Mouse (Mus musculus): ENCODE results near the gene Scamp2. TPM values are rescaled to one million over a fixed set of nuclear protein-coding genes. Genes with fewer than 3 reads are reported as not detected.

Scamp2 gene
- polyA plus RNA-seq, 1 experiment from 2014 or later: 58.8 TPM

DNA sequence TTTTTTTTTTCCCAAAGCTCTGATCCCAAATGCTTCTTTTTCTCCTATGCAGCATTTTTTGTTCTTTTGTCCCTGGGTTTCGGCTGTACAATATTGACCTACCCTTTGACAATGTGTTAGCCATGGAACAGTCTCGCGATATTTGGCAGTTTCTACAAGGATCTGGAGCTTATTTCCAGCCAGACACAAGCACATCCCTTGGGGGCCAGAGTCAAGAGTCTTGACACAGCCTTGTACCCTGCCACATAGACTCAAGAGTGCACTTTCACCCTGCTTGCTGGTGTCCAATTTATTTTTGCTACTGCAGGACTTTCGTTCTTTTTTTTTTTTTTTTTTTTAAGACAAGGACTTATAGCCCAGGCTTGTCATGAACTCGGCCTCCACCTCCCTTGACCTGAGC, 24.4 kb upstream of the Scamp2 start:
- H3K36me3 ChIP-seq: peaks cover 55% of the 10 kb centered on the region
- peak overlapping the region; percentile 78; the same call in 1 of the 2 replicates for H3K4me2 ChIP-seq
- H3K9me3 ChIP-seq: no peaks in the 10 kb centered on the region
- H3K27me3 ChIP-seq: no peaks in the 10 kb centered on the region
- no peak overlapping the region; the same call in 1 of the 2 replicates for H3K27ac ChIP-seq
- 91% methylated on average over 5 of the region's 5 CpGs for WGBS
- ATAC-seq (ENCODE audit: low FRiP score): no peak
- peak overlapping the region; percentile 91; the same call in 1 of the 2 replicates for H3K9ac ChIP-seq
- H3K4me3 ChIP-seq: peak overlapping the region; percentile 71; the same call in 1 of the 2 replicates
- peaks cover 26% of the 10 kb centered on the region for H3K4me1 ChIP-seq (replicated peaks)

DNA sequence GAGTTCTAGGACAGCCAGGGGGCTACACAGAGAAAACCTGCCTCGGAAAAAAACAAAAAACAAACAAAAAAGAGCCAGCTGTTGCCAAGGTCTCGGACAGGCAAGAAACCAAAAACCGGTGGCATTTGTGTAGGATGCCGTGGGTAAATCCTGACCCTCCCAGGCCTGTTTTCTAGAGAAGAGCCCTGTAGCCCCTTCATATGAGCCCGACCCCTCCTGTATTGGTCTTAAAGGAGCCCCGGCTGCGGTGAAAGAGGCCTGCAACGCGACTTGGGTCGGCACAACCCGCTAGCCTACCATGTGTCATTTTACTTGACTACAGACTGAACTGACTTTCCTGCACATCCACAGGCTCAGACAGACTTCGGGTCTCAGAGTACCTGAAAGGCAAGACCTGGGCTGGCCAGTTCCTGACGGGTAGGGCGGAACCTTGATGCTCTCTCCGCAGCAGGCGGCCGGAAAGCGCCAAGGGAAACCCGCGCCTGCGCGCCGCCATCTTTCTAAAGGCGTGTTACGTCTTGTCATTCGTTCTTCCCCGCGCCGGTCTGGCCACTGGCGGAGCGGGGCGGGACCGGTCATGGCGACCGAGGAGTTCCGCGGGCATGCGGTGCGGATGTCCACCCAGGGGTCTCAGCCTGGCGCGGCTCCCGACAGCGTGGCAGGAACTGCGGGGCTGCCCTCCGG, 23.6 kb upstream of the Scamp2 start, which contains the start of gene Fam219b:
Fam219b (plus strand) TSS at position 485 of the 684 bp plus-strand sequence.
- H3K9me3 ChIP-seq: no peaks in the 10 kb centered on the region
- peak within 1 kb of the TSS; percentile 71 for H3K4me3 ChIP-seq
- H3K4me2 ChIP-seq: peak within 1 kb of the TSS; percentile 78
- ATAC-seq (ENCODE audit: low FRiP score): peak; percentile 89
- H3K9ac ChIP-seq: peak within 1 kb of the TSS; percentile 91
- 2% methylated on average over 45 of the region's 45 CpGs for WGBS
- no peaks in the 10 kb centered on the region for H3K27me3 ChIP-seq
- peaks cover 26% of the 10 kb centered on the region for H3K4me1 ChIP-seq (replicated peaks)
- H3K36me3 ChIP-seq: peaks cover 50% of the 10 kb centered on the region
- peak within 1 kb of the TSS; percentile 89 for H3K27ac ChIP-seq

DNA sequence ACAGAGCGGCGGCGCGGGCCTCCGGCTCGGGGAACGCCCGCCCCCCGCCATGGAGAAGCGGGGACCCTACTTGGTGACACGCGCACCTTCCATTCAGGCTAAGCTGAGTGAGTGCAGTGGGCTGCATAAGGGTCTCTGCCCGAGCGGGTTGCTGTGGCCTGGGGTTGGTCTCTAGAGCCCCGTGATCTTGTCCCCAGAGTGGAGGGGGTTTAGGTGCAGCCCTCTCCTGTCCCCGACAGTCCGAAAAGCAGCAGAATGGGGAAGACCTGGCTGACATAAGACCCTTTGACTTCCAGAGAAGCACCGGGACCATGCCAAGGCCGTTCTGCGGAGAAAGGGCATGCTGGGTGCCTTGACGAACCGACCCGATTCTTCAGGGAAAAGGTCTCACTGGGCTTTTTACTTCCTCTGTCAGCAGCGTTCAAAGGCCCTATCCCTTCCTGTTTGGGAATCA, 23.0 kb upstream of the Scamp2 start:
- peak; percentile 80 for ATAC-seq (ENCODE audit: low FRiP score)
- Histone ChIP-seq H3K27ac (peak overlapping the region; percentile 89), H3K36me3 (peaks cover 50% of the 10 kb centered on the region), H3K4me2 (peak overlapping the region; percentile 78), H3K9ac (peak overlapping the region; percentile 91), H3K27me3 (no peaks in the 10 kb centered on the region), H3K9me3 (no peaks in the 10 kb centered on the region), H3K4me3 (peak overlapping the region; percentile 71), H3K4me1 (replicated peaks) (peaks cover 26% of the 10 kb centered on the region)
- 1% methylated on average over 24 of the region's 24 CpGs for WGBS

DNA sequence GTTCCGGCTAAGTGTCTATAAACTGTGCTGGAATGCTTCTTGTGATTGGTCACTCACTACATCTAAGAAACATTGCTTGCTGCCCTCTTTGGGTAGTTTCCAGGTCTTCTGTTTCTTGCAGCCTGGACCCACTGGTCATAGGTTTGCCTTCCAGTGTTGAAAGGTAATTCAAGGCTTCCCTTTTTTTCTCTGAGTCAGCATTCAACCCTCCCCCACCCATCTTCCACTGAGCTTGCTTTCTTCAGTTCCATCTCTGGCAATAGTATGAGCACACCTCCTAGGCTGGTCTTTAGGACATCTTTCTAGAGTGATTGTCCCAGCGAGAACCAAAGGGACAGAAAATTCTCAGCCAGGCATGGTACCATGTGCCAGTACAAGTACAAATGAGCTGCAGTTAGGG, 21.2 kb upstream of the Scamp2 start:
- WGBS: 97% methylated on average over 2 of the region's 2 CpGs
- H3K9ac ChIP-seq: no peak overlapping the region
- H3K36me3 ChIP-seq: peaks cover 55% of the 10 kb centered on the region
- no peaks in the 10 kb centered on the region for H3K27me3 ChIP-seq
- no peak overlapping the region for H3K4me3 ChIP-seq
- peaks cover 26% of the 10 kb centered on the region for H3K4me1 ChIP-seq (replicated peaks)
- ATAC-seq (ENCODE audit: low FRiP score): no peak
- no peaks in the 10 kb centered on the region for H3K9me3 ChIP-seq
- H3K4me2 ChIP-seq: no peak overlapping the region
- no peak overlapping the region for H3K27ac ChIP-seq

DNA sequence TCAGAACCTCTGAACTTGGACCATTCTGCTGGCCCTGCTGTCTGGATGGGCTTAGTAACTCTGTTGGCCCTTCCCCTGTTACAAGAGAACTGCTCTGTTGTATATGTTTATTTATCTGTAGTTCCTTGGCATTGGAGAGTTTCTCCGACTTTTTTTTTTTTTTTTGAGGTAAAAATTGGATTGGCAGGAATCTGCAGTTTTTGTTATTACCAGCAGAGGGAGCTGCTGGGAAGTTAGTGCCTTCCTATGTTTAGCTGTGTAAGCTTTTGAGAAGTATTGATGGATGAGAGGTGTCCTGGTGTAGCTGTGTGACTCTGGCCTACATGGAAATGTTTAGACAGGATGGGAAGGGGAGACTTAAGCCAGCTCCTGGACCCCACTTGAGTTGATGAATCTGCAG, 19.4 kb upstream of the Scamp2 start:
- Histone ChIP-seq H3K36me3 (peaks cover 68% of the 10 kb centered on the region), H3K4me2 (no peak overlapping the region), H3K9ac (no peak overlapping the region), H3K4me1 (replicated peaks) (peaks cover 25% of the 10 kb centered on the region), H3K27me3 (no peaks in the 10 kb centered on the region), H3K9me3 (no peaks in the 10 kb centered on the region), H3K27ac (no peak overlapping the region), H3K4me3 (no peak overlapping the region)
- WGBS: 8% methylated on average over 1 of the region's 1 CpGs
- ATAC-seq (ENCODE audit: low FRiP score): no peak

DNA sequence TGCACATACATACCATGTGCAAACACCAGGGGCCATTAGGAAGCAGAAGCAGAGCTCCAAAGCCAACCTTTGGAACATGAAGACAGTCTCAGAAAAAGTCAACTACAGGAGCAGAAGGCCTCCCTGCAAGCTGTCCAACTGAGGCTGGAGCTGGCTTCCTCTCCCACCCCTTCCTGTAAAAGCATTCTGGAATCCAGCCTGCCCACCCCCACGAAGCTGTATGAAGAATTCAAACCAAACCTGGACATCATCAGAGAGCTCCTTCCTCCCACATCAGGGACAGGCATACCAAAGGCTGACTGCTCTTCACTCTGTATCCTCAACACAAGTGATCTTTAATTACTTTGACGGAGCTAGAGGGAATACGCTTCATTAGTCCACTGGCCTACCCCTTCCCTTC, 16.8 kb upstream of the Scamp2 start:
- WGBS: 80% methylated on average over 3 of the region's 3 CpGs
- Histone ChIP-seq H3K4me1 (replicated peaks) (peaks cover 7% of the 10 kb centered on the region), H3K36me3 (peaks cover 89% of the 10 kb centered on the region), H3K4me3 (no peak overlapping the region), H3K4me2 (no peak overlapping the region), H3K9ac (no peak overlapping the region), H3K27me3 (no peaks in the 10 kb centered on the region), H3K9me3 (no peaks in the 10 kb centered on the region), H3K27ac (no peak overlapping the region)
- ATAC-seq (ENCODE audit: low FRiP score): no peak

DNA sequence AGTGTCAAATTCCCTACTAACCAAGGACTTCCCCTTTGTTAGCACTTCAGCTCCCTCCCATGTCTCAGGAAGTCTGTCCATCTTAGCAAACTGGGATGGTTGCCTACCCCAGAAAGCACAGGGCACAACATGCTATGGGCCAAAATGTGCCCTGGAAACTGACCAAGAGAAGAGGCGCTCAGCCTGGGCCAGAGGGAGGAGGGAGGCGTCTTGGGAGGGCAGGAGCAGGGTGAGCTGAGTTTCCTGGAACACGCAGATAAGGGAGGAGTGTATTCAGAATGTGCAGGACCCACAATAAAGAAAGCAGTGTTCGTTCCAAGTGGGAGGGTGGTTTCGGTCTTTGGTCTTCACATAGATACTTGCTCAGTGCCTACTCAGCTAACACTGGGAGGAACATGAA, 13.5 kb upstream of the Scamp2 start:
- no peak for ATAC-seq (ENCODE audit: low FRiP score)
- Histone ChIP-seq H3K27me3 (no peaks in the 10 kb centered on the region), H3K9me3 (no peaks in the 10 kb centered on the region), H3K9ac (no peak overlapping the region; the same call in 1 of the 2 replicates), H3K36me3 (peaks cover 80% of the 10 kb centered on the region), H3K27ac (no peak overlapping the region), H3K4me2 (no peak overlapping the region), H3K4me1 (replicated peaks) (peaks cover 18% of the 10 kb centered on the region), H3K4me3 (no peak overlapping the region)
- 84% methylated on average over 5 of the region's 5 CpGs for WGBS

DNA sequence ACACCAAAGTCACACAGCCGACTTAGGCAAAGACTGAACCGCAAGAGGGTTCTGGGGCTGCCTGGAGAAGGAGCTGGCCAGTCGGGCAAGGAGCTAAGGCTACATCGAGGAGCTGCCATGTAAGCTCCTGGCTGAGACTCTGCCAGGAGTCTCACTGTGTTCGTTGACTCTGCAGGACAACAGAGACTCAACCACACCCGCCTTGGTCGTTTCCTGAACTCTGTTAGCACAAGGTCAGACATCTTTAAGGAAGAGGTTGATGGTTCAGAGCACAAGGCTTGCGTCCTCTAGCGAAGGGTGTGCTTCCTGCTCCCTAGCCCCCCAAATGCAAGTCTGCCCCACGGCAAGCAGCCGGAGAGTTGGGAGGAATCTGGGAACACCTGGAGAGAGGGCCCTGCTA, 12.9 kb upstream of the Scamp2 start:
- ATAC-seq (ENCODE audit: low FRiP score): no peak
- no peaks in the 10 kb centered on the region for H3K27me3 ChIP-seq
- 94% methylated on average over 11 of the region's 11 CpGs for WGBS
- no peaks in the 10 kb centered on the region for H3K9me3 ChIP-seq
- H3K4me1 ChIP-seq (replicated peaks): peaks cover 18% of the 10 kb centered on the region
- no peak overlapping the region for H3K27ac ChIP-seq
- H3K36me3 ChIP-seq: peaks cover 74% of the 10 kb centered on the region
- no peak overlapping the region for H3K4me3 ChIP-seq
- no peak overlapping the region for H3K9ac ChIP-seq
- no peak overlapping the region for H3K4me2 ChIP-seq

DNA sequence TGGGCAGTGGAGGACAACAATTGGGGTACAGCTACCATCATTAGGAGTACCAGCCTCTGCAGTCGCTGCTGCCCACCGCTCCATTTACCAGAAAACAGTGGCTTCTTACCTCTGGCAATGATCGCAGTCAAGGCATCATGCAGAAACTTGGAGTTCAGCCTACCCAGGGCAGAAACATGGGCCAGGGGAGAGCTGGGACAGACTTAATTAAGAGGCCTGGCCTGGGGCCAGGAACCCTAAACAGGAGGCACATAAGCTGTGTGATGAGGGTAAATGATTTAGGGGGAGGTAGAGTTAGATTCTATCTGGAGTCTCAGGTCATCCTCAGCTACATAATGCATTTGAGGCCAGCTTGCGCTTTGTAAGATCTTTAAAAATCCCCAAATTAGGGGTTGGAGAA, 11.6 kb upstream of the Scamp2 start:
- Histone ChIP-seq H3K9ac (peak overlapping the region; percentile 2; the same call in 1 of the 2 replicates), H3K27me3 (no peaks in the 10 kb centered on the region), H3K4me1 (replicated peaks) (peaks cover 21% of the 10 kb centered on the region), H3K4me2 (no peak overlapping the region), H3K9me3 (no peaks in the 10 kb centered on the region), H3K27ac (no peak overlapping the region), H3K36me3 (peaks cover 61% of the 10 kb centered on the region), H3K4me3 (no peak overlapping the region)
- 91% methylated on average over 4 of the region's 4 CpGs for WGBS
- ATAC-seq (ENCODE audit: low FRiP score): no peak

DNA sequence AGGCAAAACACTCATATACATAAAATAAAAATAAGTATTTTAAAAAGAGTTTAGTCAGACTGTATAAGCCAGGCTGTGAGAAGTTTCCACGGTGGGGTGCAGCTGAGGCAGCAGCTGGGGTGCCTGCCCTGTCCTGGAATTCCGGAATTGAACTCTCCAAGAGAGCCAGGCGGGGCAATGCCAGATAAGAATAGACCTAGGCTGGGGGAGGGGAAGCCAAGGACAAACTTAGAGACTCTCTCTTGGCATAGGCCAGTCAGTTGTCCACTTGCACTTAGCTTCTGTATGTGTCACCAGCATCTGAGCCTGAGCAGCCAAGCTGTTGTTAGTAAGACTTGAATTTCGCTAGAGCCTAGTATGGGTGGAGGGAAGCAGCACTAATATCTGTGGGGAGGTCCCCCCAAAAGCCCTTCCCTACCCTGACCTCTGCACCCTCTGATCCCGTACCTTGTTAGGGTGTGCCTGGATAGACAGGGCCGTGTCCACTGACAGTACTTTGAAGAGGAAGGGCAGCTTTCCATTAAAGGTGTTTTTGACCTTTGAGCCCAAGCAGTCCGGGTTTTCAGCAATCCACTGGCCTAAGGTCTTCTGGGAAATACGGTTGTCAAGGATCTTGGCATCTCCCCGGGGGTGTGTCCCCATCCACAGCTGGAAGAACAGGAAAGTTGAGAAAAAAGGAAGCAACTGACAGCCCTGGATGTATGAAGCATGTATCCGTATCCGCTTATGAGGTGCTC, 10.4 kb upstream of the Scamp2 start:
- peaks cover 50% of the 10 kb centered on the region for H3K36me3 ChIP-seq
- no peak for ATAC-seq (ENCODE audit: low FRiP score)
- no peak overlapping the region for H3K4me2 ChIP-seq
- no peak overlapping the region for H3K4me3 ChIP-seq
- H3K9ac ChIP-seq: no peak overlapping the region; the same call in 1 of the 2 replicates
- H3K27me3 ChIP-seq: no peaks in the 10 kb centered on the region
- H3K4me1 ChIP-seq (replicated peaks): peaks cover 21% of the 10 kb centered on the region
- no peaks in the 10 kb centered on the region for H3K9me3 ChIP-seq
- WGBS: 91% methylated on average over 11 of the region's 11 CpGs
- H3K27ac ChIP-seq: no peak overlapping the region

DNA sequence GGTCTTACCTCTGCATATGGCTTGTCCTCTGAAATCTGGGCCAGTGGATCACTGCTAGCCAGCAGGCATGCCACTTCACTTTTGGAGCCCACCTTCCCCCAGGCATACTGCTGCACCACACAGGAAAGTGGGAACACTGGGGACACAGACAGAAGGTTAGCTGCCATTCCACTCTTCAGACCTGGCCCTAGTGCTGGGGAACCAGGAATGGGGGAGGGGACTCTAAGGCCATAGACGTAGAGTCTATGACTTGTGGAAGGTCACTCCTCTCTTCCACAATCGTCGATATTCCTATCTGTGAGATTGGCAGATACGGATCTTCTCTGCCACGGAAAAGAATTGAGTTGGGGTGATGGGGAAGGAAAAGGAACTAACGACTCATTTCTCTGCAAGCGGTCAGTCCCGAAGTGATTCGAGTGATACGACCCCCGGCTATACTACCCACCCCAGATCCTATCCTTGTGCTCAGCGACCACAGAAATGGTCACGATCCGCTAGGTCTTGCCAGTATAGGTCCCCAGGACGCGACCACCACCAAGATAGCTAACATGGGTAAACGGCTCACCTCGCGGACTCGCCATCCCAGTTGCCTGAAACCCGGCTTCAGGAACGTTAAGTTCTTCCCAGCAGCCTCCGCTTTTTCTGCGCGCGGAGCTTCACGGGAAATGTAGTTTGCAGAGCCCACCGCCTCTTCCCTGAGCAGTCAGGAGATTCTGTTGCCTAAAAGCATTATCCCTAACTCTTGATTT, 8.4 kb upstream of the Scamp2 start, which contains the start of gene Mpi:
Mpi (minus strand) TSS at position 625 of the 749 bp plus-strand sequence.
- WGBS: 2% methylated on average over 28 of the region's 28 CpGs
- H3K9me3 ChIP-seq: no peaks in the 10 kb centered on the region

DNA sequence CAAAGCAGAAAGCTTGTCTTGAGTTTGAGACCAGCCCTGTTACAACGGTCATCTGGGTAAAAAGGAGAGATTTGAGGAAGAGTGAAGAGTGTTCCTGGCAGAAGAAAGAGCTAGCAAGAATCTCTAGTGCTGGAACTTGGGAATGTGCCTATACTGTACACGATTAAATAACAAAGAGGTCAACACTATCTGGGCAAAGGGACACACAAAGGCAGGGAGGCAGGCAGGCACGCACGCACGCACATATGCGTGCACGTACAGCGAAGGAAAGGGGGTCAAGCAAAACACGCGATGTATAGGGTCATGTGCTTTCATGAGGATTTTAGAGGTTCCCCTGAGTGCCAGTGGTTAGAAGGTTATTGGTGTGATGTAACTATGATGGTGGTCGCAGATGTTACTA, 7.6 kb upstream of the Scamp2 start:
- no peak overlapping the region for H3K9ac ChIP-seq
- no peak for ATAC-seq (ENCODE audit: low FRiP score)
- H3K4me2 ChIP-seq: no peak overlapping the region
- WGBS: 73% methylated on average over 11 of the region's 11 CpGs
- peaks cover 21% of the 10 kb centered on the region for H3K4me1 ChIP-seq (replicated peaks)
- peaks cover 24% of the 10 kb centered on the region for H3K36me3 ChIP-seq
- no peaks in the 10 kb centered on the region for H3K27me3 ChIP-seq
- no peak overlapping the region for H3K4me3 ChIP-seq
- no peak overlapping the region for H3K27ac ChIP-seq
- H3K9me3 ChIP-seq: no peaks in the 10 kb centered on the region

More for the DNA sequence above, 8.4 kb upstream of the Scamp2 start, which contains the start of gene Mpi:
- H3K36me3 ChIP-seq: peaks cover 33% of the 10 kb centered on the region
- peak within 1 kb of the TSS; percentile 35 for H3K27ac ChIP-seq
- H3K4me2 ChIP-seq: peak within 1 kb of the TSS; percentile 84
- ATAC-seq (ENCODE audit: low FRiP score): peak; percentile 72
- peaks cover 21% of the 10 kb centered on the region for H3K4me1 ChIP-seq (replicated peaks)
- H3K4me3 ChIP-seq: peak within 1 kb of the TSS; percentile 69
- H3K27me3 ChIP-seq: no peaks in the 10 kb centered on the region
- peak within 1 kb of the TSS; percentile 82 for H3K9ac ChIP-seq
